Mouse (Mus musculus) hindbrain, embryonic 12.5 days (tissue): ENCODE data around the gene Armh1. TPM values are rescaled to one million over a fixed set of nuclear protein-coding genes. Genes with fewer than 3 reads are reported as not detected.

Source experiments
- ATAC-seq: fragments of 200-750 bp; cut with Nextera tagmentation; 2 replicates; pipeline ENCODE4 v1.8.0; 2017; ENCODE audit warnings: moderate TSS enrichment; ENCODE audit not compliant: low FRiP score
- H3K27ac ChIP-seq: fragments of 300-500 bp; sonication (generic); 2 replicates; pipeline ENCODE4 v1.5.1; 2016; ENCODE audit warnings: mild to moderate bottlenecking
- H3K27me3 ChIP-seq: fragments of 300-500 bp; sonication (generic); 2 replicates; pipeline ENCODE4 v1.6.1; 2016; ENCODE audit warnings: mild to moderate bottlenecking
- H3K36me3 ChIP-seq: fragments of 300-500 bp; sonication (generic); 2 replicates; pipeline ENCODE4 v1.6.1; 2016; ENCODE audit warnings: mild to moderate bottlenecking
- H3K4me1 ChIP-seq: fragments of 300-500 bp; sonication (generic); 2 replicates; pipeline ENCODE4 v1.6.1; 2016
- H3K4me2 ChIP-seq: fragments of 300-500 bp; sonication (generic); replicated peaks from 2 replicates; pipeline ENCODE4 v1.6.1; 2016; ENCODE audit warnings: mild to moderate bottlenecking
- H3K4me3 ChIP-seq: fragments of 300-500 bp; sonication (generic); 2 replicates; pipeline ENCODE4 v1.5.1; 2016; ENCODE audit warnings: mild to moderate bottlenecking
- H3K9ac ChIP-seq: fragments of 300-500 bp; sonication (generic); 2 replicates; pipeline ENCODE4 v1.6.1; 2016; ENCODE audit warnings: mild to moderate bottlenecking, moderate library complexity
- H3K9me3 ChIP-seq: fragments of 300-500 bp; sonication (generic); replicated peaks from 2 replicates; pipeline ENCODE4 v1.6.1; 2016; ENCODE audit warnings: mild to moderate bottlenecking
- WGBS: fragments of 180-500 bp; shearing (Covaris S2); methylation state at CpG from one replicate; pipeline ENCODE4 v1.1.7; 2016; 5-methylcytosine and 5-hydroxymethylcytosine counted together
- polyA plus RNA-seq: library from polyadenylated mRNA; unstranded; fragments of >200 nt; fragmentation: Nextera tagmentation; extraction: Ambion mirVana; gene quantifications from 2 replicates; pipeline ENCODE4 v1.2.1, GENCODE M21; 2016

Armh1 gene
- polyA plus RNA-seq, 1 experiment from 2014 or later, result 1.3 TPM

DNA sequence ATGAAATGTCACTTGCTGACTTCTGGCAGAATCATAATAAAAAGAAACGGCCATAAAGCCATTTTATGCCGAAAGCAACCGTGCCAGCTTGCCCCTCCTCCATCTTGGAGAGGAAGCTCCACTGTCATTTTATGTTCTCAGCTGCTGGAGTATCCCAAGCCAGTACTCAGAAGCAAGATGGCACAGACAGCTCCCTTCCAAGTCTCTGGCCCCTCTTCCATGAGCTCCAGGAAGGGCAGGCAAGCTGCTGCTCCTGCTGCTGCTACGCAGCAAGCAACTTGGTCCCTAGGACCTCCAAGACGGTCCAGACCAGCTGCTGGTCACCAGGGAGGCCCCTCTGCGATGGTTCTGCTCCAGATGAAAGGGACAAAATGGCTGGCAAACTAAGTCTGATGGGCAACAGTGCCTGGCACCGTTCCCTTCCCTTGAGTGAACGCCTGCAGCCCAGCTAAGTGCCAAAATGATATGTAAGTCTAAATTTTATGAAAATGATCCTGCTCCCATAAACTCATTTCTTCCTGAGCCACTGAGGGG lies 28.5 kb upstream of the Armh1 start:
- Histone ChIP-seq H3K4me2 (no peak overlapping the region), H3K9ac (no peak overlapping the region), H3K36me3 (peaks cover 78% of the 10 kb centered on the region), H3K27ac (peak overlapping the region; percentile 48; the same call in 1 of the 2 replicates), H3K27me3 (no peaks in the 10 kb centered on the region), H3K4me1 (peaks cover 82% of the 10 kb centered on the region), H3K4me3 (no peak overlapping the region), H3K9me3 (no peaks in the 10 kb centered on the region)
- ATAC-seq, result no peak
- 85% methylated on average over 8 of the region's 8 CpGs for WGBS

DNA sequence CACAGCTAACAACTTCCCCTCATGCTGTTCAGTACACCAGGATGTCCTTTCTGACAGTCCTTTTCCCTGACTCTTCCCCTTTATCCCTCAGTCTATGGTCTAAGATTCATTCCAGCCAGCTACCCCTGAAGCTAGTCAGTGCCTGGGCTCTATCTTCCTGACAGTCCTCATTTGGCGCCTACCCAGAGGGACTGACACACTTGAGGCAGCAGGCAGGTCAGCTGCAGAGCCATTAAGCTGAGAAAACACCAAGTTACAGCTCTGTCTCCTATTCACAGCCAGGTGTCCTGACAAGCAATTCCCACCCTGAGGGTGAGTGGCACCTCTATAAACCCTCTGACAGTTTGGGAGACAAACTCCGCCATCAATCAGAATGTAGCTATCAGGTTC lies 27.3 kb upstream of the Armh1 start:
- WGBS, result 85% methylated on average over 2 of the region's 2 CpGs
- Histone ChIP-seq H3K9me3 (no peaks in the 10 kb centered on the region; the same call in 1 of the 2 replicates), H3K4me3 (no peak overlapping the region), H3K4me1 (peaks cover 69% of the 10 kb centered on the region), H3K27ac (no peak overlapping the region; the same call in 1 of the 2 replicates), H3K4me2 (no peak overlapping the region), H3K9ac (no peak overlapping the region), H3K36me3 (peaks cover 78% of the 10 kb centered on the region), H3K27me3 (no peaks in the 10 kb centered on the region)
- no peak for ATAC-seq

DNA sequence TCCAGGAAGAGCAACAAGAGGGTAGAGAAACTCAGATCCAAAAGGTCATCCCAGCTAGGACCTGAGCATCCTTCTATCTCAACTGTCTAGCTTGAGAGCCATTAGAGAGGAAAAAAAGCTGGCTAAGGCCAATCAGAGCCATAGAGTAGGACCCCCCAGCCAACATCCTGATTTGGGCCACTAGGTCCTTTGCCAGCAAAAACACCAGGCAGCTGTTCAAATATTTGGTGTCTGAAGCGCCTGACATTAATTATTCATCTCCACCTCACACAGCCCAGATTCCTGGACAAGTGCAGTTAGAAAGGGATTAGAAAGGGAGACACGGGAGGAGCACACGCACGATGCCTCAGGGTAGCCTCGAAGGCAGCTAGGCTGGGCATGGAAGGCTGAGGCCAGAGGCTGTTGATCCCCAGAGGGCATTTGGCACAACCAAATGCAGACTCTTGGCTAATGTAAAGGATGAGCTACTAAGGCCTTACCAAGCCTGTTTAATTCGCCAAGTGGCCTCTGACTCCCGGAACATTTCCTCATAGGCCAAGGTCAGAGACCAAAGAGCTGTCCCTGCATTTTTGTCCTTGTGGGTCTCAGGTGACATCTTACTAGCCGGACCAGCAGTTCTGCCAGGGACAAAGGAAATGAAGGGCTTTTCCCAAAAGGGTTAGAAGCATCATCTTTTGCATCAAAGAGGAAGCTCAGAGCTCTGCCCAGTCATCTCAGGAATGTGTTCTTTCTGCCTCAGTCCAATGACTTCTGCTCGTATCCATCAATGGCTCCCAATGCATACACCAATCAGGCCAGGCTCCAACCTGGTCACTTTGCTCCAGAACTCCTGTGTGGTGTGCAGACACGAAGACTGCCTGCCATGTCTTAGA lies 26.7 kb upstream of the Armh1 start:
- Histone ChIP-seq H3K4me1 (peaks cover 63% of the 10 kb centered on the region), H3K4me3 (no peak overlapping the region), H3K9ac (no peak overlapping the region), H3K4me2 (no peak overlapping the region), H3K27ac (peak overlapping the region; percentile 4; the same call in 1 of the 2 replicates), H3K36me3 (peaks cover 78% of the 10 kb centered on the region), H3K27me3 (no peaks in the 10 kb centered on the region), H3K9me3 (no peaks in the 10 kb centered on the region; the same call in 1 of the 2 replicates)
- 77% methylated on average over 10 of the region's 10 CpGs for WGBS
- ATAC-seq, result no peak

- ATAC-seq, result no peak
- H3K27ac ChIP-seq, result peak overlapping the region; percentile 69; the same call in 1 of the 2 replicates
- H3K4me2 ChIP-seq, result no peak overlapping the region
- no peak overlapping the region for H3K4me3 ChIP-seq
- WGBS, result 96% methylated on average over 7 of the region's 7 CpGs
- H3K9me3 ChIP-seq, result no peaks in the 10 kb centered on the region; the same call in 1 of the 2 replicates
- H3K27me3 ChIP-seq, result no peaks in the 10 kb centered on the region
- H3K4me1 ChIP-seq, result peaks cover 62% of the 10 kb centered on the region
- H3K9ac ChIP-seq, result no peak overlapping the region
- peaks cover 85% of the 10 kb centered on the region for H3K36me3 ChIP-seq
Observed at GRCm38 (mm10) chr4:117277687-117278086, 25.8 kb upstream of the Armh1 start.

DNA sequence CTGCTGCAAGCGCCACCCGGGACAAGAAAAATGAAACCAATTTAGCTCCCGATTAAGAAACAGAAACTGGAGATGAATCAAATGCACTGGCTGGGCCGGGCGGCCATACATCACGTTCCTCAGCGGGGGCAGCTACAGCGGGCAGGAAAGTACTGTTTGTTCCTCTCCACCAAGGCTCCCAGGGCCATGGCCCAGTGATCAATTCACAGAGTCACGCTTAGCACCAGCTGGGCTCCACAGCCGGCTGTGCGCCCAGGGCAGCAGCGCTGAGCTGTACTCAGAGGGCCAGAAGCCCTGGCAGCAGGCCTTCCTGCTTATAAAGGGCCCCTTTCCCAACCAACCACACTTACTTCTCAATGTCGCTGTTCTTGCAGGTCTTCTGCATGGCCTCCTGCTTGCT lies 25.1 kb upstream of the Armh1 start:
- Histone ChIP-seq H3K9ac (no peak overlapping the region), H3K4me1 (peaks cover 62% of the 10 kb centered on the region), H3K27me3 (no peaks in the 10 kb centered on the region), H3K4me3 (no peak overlapping the region), H3K4me2 (no peak overlapping the region), H3K27ac (peak overlapping the region; percentile 69), H3K9me3 (no peaks in the 10 kb centered on the region; the same call in 1 of the 2 replicates), H3K36me3 (peaks cover 88% of the 10 kb centered on the region)
- 69% methylated on average over 13 of the region's 13 CpGs for WGBS
- no peak for ATAC-seq

GRCm38 (mm10) chr4:117276281-117276711 lies 24.4 kb upstream of the Armh1 start:
- H3K27ac ChIP-seq, result peak overlapping the region; percentile 69
- H3K36me3 ChIP-seq, result peaks cover 87% of the 10 kb centered on the region
- no peak overlapping the region for H3K4me3 ChIP-seq
- H3K4me1 ChIP-seq, result peaks cover 63% of the 10 kb centered on the region
- H3K9ac ChIP-seq, result 0 out of 2 replicates have a peak overlapping the region, but pooled peaks have one; percentile 9
- peak; percentile 50 for ATAC-seq
- H3K9me3 ChIP-seq, result no peaks in the 10 kb centered on the region; the same call in 1 of the 2 replicates
- no peaks in the 10 kb centered on the region for H3K27me3 ChIP-seq
- no peak overlapping the region for H3K4me2 ChIP-seq
- 81% methylated on average over 17 of the region's 17 CpGs for WGBS

DNA sequence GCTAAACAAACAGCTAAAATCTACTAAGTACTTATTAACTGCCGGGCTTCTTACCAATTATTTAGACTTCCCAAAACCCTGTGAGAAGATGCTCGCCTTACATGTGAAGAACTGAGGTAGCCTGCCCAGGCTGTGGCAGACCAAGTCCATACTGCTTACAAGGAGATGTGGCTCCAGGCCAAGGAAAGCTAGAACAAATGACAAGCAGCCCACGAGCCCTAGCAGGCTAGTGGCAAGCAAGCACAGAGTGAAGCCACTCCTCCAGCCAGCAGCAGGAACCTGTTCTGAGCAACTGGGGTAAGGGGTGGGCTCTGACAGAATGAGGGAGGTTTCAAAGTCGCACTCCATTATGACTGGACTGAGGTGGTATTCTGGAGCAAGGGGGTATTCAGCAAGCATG lies 22.8 kb upstream of the Armh1 start:
- no peaks in the 10 kb centered on the region for H3K27me3 ChIP-seq
- WGBS, result 95% methylated on average over 4 of the region's 4 CpGs
- no peak overlapping the region for H3K27ac ChIP-seq
- ATAC-seq, result no peak
- H3K4me3 ChIP-seq, result no peak overlapping the region
- no peak overlapping the region for H3K9ac ChIP-seq
- no peak overlapping the region for H3K4me2 ChIP-seq
- H3K36me3 ChIP-seq, result peaks cover 84% of the 10 kb centered on the region
- no peaks in the 10 kb centered on the region; the same call in 1 of the 2 replicates for H3K9me3 ChIP-seq
- peaks cover 53% of the 10 kb centered on the region for H3K4me1 ChIP-seq

GRCm38 (mm10) chr4:117272459-117272858 lies 20.5 kb upstream of the Armh1 start:
- peaks cover 62% of the 10 kb centered on the region for H3K36me3 ChIP-seq
- H3K9me3 ChIP-seq, result no peaks in the 10 kb centered on the region; the same call in 1 of the 2 replicates
- H3K27me3 ChIP-seq, result peaks cover 8% of the 10 kb centered on the region
- no peak overlapping the region for H3K9ac ChIP-seq
- H3K4me1 ChIP-seq, result peaks cover 36% of the 10 kb centered on the region
- peak; percentile 51 for ATAC-seq
- 7% methylated on average over 12 of the region's 12 CpGs for WGBS
- H3K27ac ChIP-seq, result peak overlapping the region; percentile 82
- H3K4me2 ChIP-seq, result no peak overlapping the region
- no peak overlapping the region for H3K4me3 ChIP-seq

GRCm38 (mm10) chr4:117270278-117270677 lies 18.4 kb upstream of the Armh1 start:
- Histone ChIP-seq H3K9me3 (no peaks in the 10 kb centered on the region; the same call in 1 of the 2 replicates), H3K27ac (peak overlapping the region; percentile 40; the same call in 1 of the 2 replicates), H3K36me3 (peaks cover 40% of the 10 kb centered on the region), H3K27me3 (peaks cover 8% of the 10 kb centered on the region), H3K4me2 (no peak overlapping the region), H3K4me1 (peaks cover 22% of the 10 kb centered on the region), H3K4me3 (no peak overlapping the region), H3K9ac (no peak overlapping the region)
- 17% methylated on average over 6 of the region's 6 CpGs for WGBS
- 0 out of 2 replicates have a peak, but pooled peaks have one; percentile 19 for ATAC-seq

- 87% methylated on average over 25 of the region's 25 CpGs for WGBS
- ATAC-seq, result no peak
- H3K36me3 ChIP-seq, result peaks cover 19% of the 10 kb centered on the region; the same call in 1 of the 2 replicates
- H3K9ac ChIP-seq, result no peak overlapping the region
- H3K27me3 ChIP-seq, result peaks cover 8% of the 10 kb centered on the region
- no peak overlapping the region for H3K27ac ChIP-seq
- H3K4me1 ChIP-seq, result peaks cover 17% of the 10 kb centered on the region
- no peak overlapping the region for H3K4me3 ChIP-seq
- no peaks in the 10 kb centered on the region for H3K9me3 ChIP-seq
- H3K4me2 ChIP-seq, result no peak overlapping the region
Observed at GRCm38 (mm10) chr4:117267831-117268437, 16.0 kb upstream of the Armh1 start.

DNA sequence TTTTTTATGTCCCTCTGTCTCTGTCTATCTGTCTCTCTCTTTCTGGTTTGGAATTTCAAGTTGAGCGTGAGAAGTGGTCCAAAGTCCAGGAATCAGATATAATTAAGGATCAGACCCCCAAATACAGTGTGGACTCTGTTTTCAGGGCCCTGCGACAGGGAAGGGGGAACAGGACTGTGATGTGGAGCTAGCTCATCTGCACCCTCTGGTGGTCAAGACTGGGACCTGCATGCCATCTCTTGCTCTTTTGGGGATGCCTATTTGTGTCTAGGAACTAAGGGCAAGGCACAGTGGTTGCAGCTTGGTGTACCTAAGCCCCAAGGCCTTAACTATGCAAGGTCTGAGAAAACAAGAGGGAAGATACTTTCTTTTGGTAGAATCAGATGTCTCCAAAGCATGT lies 15.4 kb upstream of the Armh1 start:
- Histone ChIP-seq H3K36me3 (peaks cover 14% of the 10 kb centered on the region; the same call in 1 of the 2 replicates), H3K4me3 (no peak overlapping the region), H3K4me1 (peaks cover 10% of the 10 kb centered on the region), H3K27ac (no peak overlapping the region), H3K27me3 (peaks cover 8% of the 10 kb centered on the region), H3K9ac (no peak overlapping the region), H3K9me3 (no peaks in the 10 kb centered on the region), H3K4me2 (no peak overlapping the region)
- WGBS, result 3% methylated on average over 2 of the region's 2 CpGs
- no peak for ATAC-seq

- Histone ChIP-seq H3K4me3 (no peak overlapping the region), H3K9me3 (no peaks in the 10 kb centered on the region), H3K36me3 (no peaks in the 10 kb centered on the region), H3K4me1 (no peaks in the 10 kb centered on the region), H3K4me2 (no peak overlapping the region), H3K27ac (no peak overlapping the region), H3K27me3 (no peaks in the 10 kb centered on the region; the same call in 1 of the 2 replicates), H3K9ac (no peak overlapping the region)
- WGBS, result 61% methylated on average over 8 of the region's 8 CpGs
- no peak for ATAC-seq
Observed at GRCm38 (mm10) chr4:117262987-117263386, 11.1 kb upstream of the Armh1 start.
